Mouse (Mus musculus) right cerebral cortex, postnatal 36 days (tissue): ENCODE data around the gene Vmn1r170.
"Not testable (repeated sequence)": the region's sequence is repeated elsewhere in the genome, so short reads cannot be mapped to it uniquely, and the experiment has no call there.

Experiments
- DNase-seq, 2 experiments: peaks; one replicate each; pipeline ENCODE4 v3.0.0; 2022; ENCODE audit warnings: low spot score in 2 of 2, mixed read lengths in 1 of 2

Vmn1r170 gene

GRCm38 (mm10) chr7:23605875-23606274, at the start of gene Vmn1r170:
TSS of gene Vmn1r170 (plus strand) at chr7:23606175.
- DNase-seq = not testable (repeated sequence)

GRCm38 (mm10) chr7:23575226-23575625, 30.7 kb upstream of the Vmn1r170 start, which contains the start of gene Vmn1r169:
TSS of gene Vmn1r169 (plus strand) at chr7:23575526.
- not testable (repeated sequence) for DNase-seq

- no peak for DNase-seq
Measured at GRCm38 (mm10) chr7:23630422-23630821, 24.4 kb downstream of the Vmn1r170 start, which contains the start of gene Vmn1r171. TSS of gene Vmn1r171 (plus strand) at chr7:23630722.
